Mouse (Mus musculus) liver, postnatal 0 days (tissue): Measurements from ENCODE around the gene Myo1e. TPM values are rescaled to one million over a fixed set of nuclear protein-coding genes. Genes with fewer than 3 reads are reported as not detected.

Experiments used
- ATAC-seq: fragments of 200-750 bp; cut with Nextera tagmentation; 2 replicates; pipeline ENCODE4 v1.8.0; 2017; ENCODE audit warnings: mild to moderate bottlenecking, moderate library complexity
- DNase-seq: peaks from one replicate; pipeline ENCODE4 v3.0.0-alpha.2; 2016
- H3K27ac ChIP-seq: fragments of 300-500 bp; sonication (generic); 2 replicates; pipeline ENCODE4 v1.5.1; 2014; ENCODE audit warnings: antibody characterized with exemption, moderate library complexity, mild to moderate bottlenecking, low read depth
- H3K27me3 ChIP-seq: fragments of 300-500 bp; sonication (generic); 2 replicates; pipeline ENCODE4 v1.6.1; 2014; ENCODE audit warnings: low read length, control low read depth, mixed read lengths; ENCODE audit not compliant: insufficient read depth
- H3K36me3 ChIP-seq: fragments of 300-500 bp; sonication (generic); replicated peaks from 2 replicates; pipeline ENCODE4 v1.6.1; 2014; ENCODE audit warnings: mild to moderate bottlenecking, control low read depth, low read length, moderate library complexity, mixed read lengths; ENCODE audit not compliant: insufficient read depth
- H3K4me1 ChIP-seq: fragments of 300-500 bp; sonication (generic); 2 replicates; pipeline ENCODE4 v1.6.1; 2014; ENCODE audit warnings: antibody characterized with exemption, mild to moderate bottlenecking, control low read depth; ENCODE audit not compliant: insufficient read depth
- H3K4me2 ChIP-seq: fragments of 300-500 bp; sonication (generic); 2 replicates; pipeline ENCODE4 v1.6.1; 2014; ENCODE audit warnings: low read depth, mild to moderate bottlenecking, low read length, moderate library complexity, mixed read lengths
- H3K4me3 ChIP-seq: fragments of 300-500 bp; sonication (generic); 2 replicates; pipeline ENCODE4 v1.5.1; 2014; ENCODE audit warnings: low read depth, low read length
- H3K9ac ChIP-seq: fragments of 300-500 bp; sonication (generic); replicated peaks from 2 replicates; pipeline ENCODE4 v1.6.1; 2014; ENCODE audit warnings: mild to moderate bottlenecking, moderate library complexity
- H3K9me3 ChIP-seq: fragments of 300-500 bp; sonication (generic); 2 replicates; pipeline ENCODE4 v1.6.1; 2016; ENCODE audit warnings: mild to moderate bottlenecking, control low read depth, low read length, mixed read lengths
- CTCF ChIP-seq: sonication (generic); IDR thresholded peaks from 2 replicates; pipeline ENCODE4 v1.5.1; 2016; ENCODE audit warnings: antibody characterized with exemption, low read depth
- EP300 ChIP-seq: IDR thresholded peaks from 2 replicates; pipeline ENCODE4 v1.6.1; 2016; ENCODE audit warnings: antibody characterized with exemption, low read depth, mild to moderate bottlenecking
- WGBS: fragments of 180-500 bp; shearing (Covaris S2); extraction: QIAGEN DNeasy Blood & Tissue Kit; methylation state at CpG from one replicate; pipeline ENCODE4 v1.1.7; 2014; ENCODE audit not compliant: insufficient replicate concordance; 5-methylcytosine and 5-hydroxymethylcytosine counted together
- polyA plus RNA-seq: library from polyadenylated mRNA; unstranded; fragments of >200 nt; fragmentation: Nextera tagmentation; extraction: Ambion mirVana; gene quantifications from 2 replicates; pipeline ENCODE4 v1.2.1, GENCODE M21; 2015

Gene Myo1e
- polyA plus RNA-seq, 1 experiment from 2014 or later, result 7.4 TPM

GRCm38 (mm10) chr9:70391042-70391441 is 183.9 kb downstream of the Myo1e start:
- ATAC-seq (no peak), DNase-seq (no peak)
- WGBS, result 73% methylated on average over 5 of the region's 5 CpGs
- no peak overlapping the region for H3K27ac ChIP-seq
- H3K4me2 ChIP-seq, result no peak overlapping the region
- no peaks in the 10 kb centered on the region for H3K4me1 ChIP-seq
- H3K9me3 ChIP-seq, result no peaks in the 10 kb centered on the region
- TF ChIP-seq EP300, result no peak
- TF ChIP-seq CTCF, result no peak
- no peak overlapping the region for H3K4me3 ChIP-seq
- no peaks in the 10 kb centered on the region; the same call in 1 of the 2 replicates for H3K36me3 ChIP-seq
- H3K27me3 ChIP-seq, result no peaks in the 10 kb centered on the region
- no peak overlapping the region for H3K9ac ChIP-seq

GRCm38 (mm10) chr9:70391660-70392562 is 184.8 kb downstream of the Myo1e start:
- no peak overlapping the region for H3K4me2 ChIP-seq
- no peaks in the 10 kb centered on the region; the same call in 1 of the 2 replicates for H3K36me3 ChIP-seq
- no peak overlapping the region for H3K4me3 ChIP-seq
- WGBS, result 62% methylated on average over 12 of the region's 12 CpGs
- no peak for DNase-seq
- no peaks in the 10 kb centered on the region for H3K4me1 ChIP-seq
- TF ChIP-seq CTCF, result no peak
- TF ChIP-seq EP300, result no peak
- H3K9me3 ChIP-seq, result no peaks in the 10 kb centered on the region
- no peak overlapping the region for H3K9ac ChIP-seq
- H3K27me3 ChIP-seq, result no peaks in the 10 kb centered on the region
- ATAC-seq, result no peak
- no peak overlapping the region for H3K27ac ChIP-seq

GRCm38 (mm10) chr9:70392563-70392907 is 185.4 kb downstream of the Myo1e start:
- Histone ChIP-seq H3K4me1 (no peaks in the 10 kb centered on the region), H3K9ac (no peak overlapping the region), H3K36me3 (peaks cover under 1% of the 10 kb centered on the region; the same call in 1 of the 2 replicates), H3K27ac (no peak overlapping the region), H3K27me3 (no peaks in the 10 kb centered on the region), H3K9me3 (no peaks in the 10 kb centered on the region), H3K4me3 (no peak overlapping the region), H3K4me2 (no peak overlapping the region)
- TF ChIP-seq EP300 (no peak), CTCF (peak; percentile 62)
- ATAC-seq, result peak; percentile 45; the same call in 1 of the 2 replicates
- 14% methylated on average over 6 of the region's 6 CpGs for WGBS
- peak; percentile 33 for DNase-seq

- 74% methylated on average over 12 of the region's 12 CpGs for WGBS
- no peak overlapping the region for H3K4me2 ChIP-seq
- no peak overlapping the region for H3K4me3 ChIP-seq
- no peak for ATAC-seq
- 0 out of 2 replicates have a peak, but pooled peaks cover 2% of the 10 kb centered on the region for H3K36me3 ChIP-seq
- TF ChIP-seq EP300 (no peak), CTCF (peak; percentile 53)
- no peak overlapping the region for H3K27ac ChIP-seq
- H3K4me1 ChIP-seq, result no peaks in the 10 kb centered on the region
- DNase-seq, result no peak
- no peaks in the 10 kb centered on the region for H3K9me3 ChIP-seq
- H3K9ac ChIP-seq, result no peak overlapping the region
- H3K27me3 ChIP-seq, result no peaks in the 10 kb centered on the region
These were observed 188.5 kb downstream of the Myo1e start for GRCm38 (mm10) chr9:70395617-70396016.

- H3K9ac ChIP-seq, result no peak overlapping the region
- 71% methylated on average over 2 of the region's 2 CpGs for WGBS
- H3K27ac ChIP-seq, result no peak overlapping the region
- DNase-seq (no peak), ATAC-seq (no peak)
- no peak overlapping the region for H3K4me2 ChIP-seq
- no peak for TF ChIP-seq CTCF
- no peaks in the 10 kb centered on the region for H3K27me3 ChIP-seq
- H3K4me3 ChIP-seq, result no peak overlapping the region
- H3K9me3 ChIP-seq, result no peaks in the 10 kb centered on the region
- H3K36me3 ChIP-seq, result 0 out of 2 replicates have a peak, but pooled peaks cover 2% of the 10 kb centered on the region
- no peaks in the 10 kb centered on the region for H3K4me1 ChIP-seq
These were observed 188.9 kb downstream of the Myo1e start for GRCm38 (mm10) chr9:70396083-70396482.

- TF ChIP-seq CTCF (no peak), EP300 (no peak)
- Histone ChIP-seq H3K9me3 (no peaks in the 10 kb centered on the region), H3K4me3 (no peak overlapping the region), H3K9ac (no peak overlapping the region), H3K27me3 (no peaks in the 10 kb centered on the region), H3K27ac (no peak overlapping the region), H3K4me1 (no peaks in the 10 kb centered on the region), H3K36me3 (peaks cover 6% of the 10 kb centered on the region; the same call in 1 of the 2 replicates), H3K4me2 (no peak overlapping the region)
- 84% methylated on average over 8 of the region's 8 CpGs for WGBS
- DNase-seq (no peak), ATAC-seq (no peak)
These were observed 194.9 kb downstream of the Myo1e start for GRCm38 (mm10) chr9:70401937-70402539.
